Mouse (Mus musculus) kidney, embryonic 15.5 days (tissue): Measurements from ENCODE around the gene Tnpo3. TPM values are rescaled to one million over a fixed set of nuclear protein-coding genes. Genes with fewer than 3 reads are reported as not detected.

Experiments
- ATAC-seq: fragments of 200-750 bp; cut with Nextera tagmentation; replicated peaks from 2 replicates; pipeline ENCODE4 v1.8.0; 2017; ENCODE audit warnings: moderate TSS enrichment; ENCODE audit not compliant: low FRiP score
- H3K27ac ChIP-seq: fragments of 300-500 bp; sonication (generic); 2 replicates; pipeline ENCODE4 v1.5.1; 2015; ENCODE audit warnings: mild to moderate bottlenecking, inconsistent platforms
- H3K27me3 ChIP-seq: fragments of 300-500 bp; sonication (generic); 2 replicates; pipeline ENCODE4 v1.6.1; 2015; ENCODE audit warnings: inconsistent platforms
- H3K36me3 ChIP-seq: fragments of 300-500 bp; sonication (generic); 2 replicates; pipeline ENCODE4 v1.6.1; 2015; ENCODE audit warnings: inconsistent platforms
- H3K4me1 ChIP-seq: fragments of 300-500 bp; sonication (generic); 2 replicates; pipeline ENCODE4 v1.6.1; 2015; ENCODE audit warnings: inconsistent platforms
- H3K4me2 ChIP-seq: fragments of 300-500 bp; sonication (generic); 2 replicates; pipeline ENCODE4 v1.6.1; 2015; ENCODE audit warnings: moderate library complexity, mild to moderate bottlenecking, inconsistent platforms
- H3K4me3 ChIP-seq: fragments of 300-500 bp; sonication (generic); replicated peaks from 2 replicates; pipeline ENCODE4 v1.5.1; 2015; ENCODE audit warnings: mild to moderate bottlenecking, inconsistent platforms
- H3K9ac ChIP-seq: fragments of 300-500 bp; sonication (generic); 2 replicates; pipeline ENCODE4 v1.6.1; 2015; ENCODE audit warnings: mild to moderate bottlenecking, inconsistent platforms
- H3K9me3 ChIP-seq: fragments of 300-500 bp; sonication (generic); replicated peaks from 2 replicates; pipeline ENCODE4 v1.6.1; 2016; ENCODE audit warnings: inconsistent platforms
- WGBS: fragments of 180-500 bp; shearing (Covaris S2); methylation state at CpG from one replicate; pipeline ENCODE4 v1.1.7; 2015; ENCODE audit warnings: mixed read lengths; 5-methylcytosine and 5-hydroxymethylcytosine counted together
- polyA plus RNA-seq: library from polyadenylated mRNA; unstranded; fragments of >200 nt; fragmentation: Nextera tagmentation; extraction: Ambion mirVana; gene quantifications from 2 replicates; pipeline ENCODE4 v1.2.1, GENCODE M21; 2015

Tnpo3 gene
- polyA plus RNA-seq, 1 experiment from 2014 or later = 93.2 TPM

DNA sequence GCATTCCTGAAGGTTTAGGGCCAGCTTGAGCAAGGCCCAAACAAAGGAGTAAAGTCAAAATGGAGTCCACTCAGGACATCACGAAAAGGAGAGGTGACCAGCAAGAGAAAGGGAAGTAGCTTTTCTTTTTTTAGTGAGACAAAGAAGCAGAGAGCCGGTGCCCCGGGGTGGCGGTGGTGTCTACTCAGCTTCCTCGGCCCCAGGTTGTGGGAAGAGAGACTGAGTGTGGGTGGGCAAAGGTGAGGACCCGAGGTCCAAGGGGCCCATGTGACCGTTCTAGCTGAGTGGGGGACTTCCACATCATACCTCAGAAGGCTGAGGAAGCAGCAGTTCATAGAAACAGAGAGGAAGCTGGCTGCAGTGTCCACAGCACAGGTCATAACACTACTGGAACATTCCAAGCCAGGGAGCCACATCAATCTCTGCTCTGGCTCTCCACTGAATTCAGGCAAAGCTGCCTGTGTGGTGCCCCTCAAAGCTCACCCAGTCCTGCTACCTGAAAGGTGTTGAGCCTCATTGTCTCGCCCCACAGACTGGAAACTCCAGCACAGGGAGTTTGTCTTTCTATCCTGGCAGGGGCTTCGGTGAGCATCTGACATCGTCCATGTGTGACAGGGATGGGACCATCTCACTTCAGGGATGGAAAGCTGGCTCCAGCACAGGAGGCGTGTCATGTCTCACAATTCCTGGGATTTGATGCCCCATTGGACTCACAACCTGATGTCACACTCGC lies 86.2 kb downstream of the Tnpo3 start:
- Histone ChIP-seq H3K9me3 (no peaks in the 10 kb centered on the region), H3K9ac (no peak overlapping the region), H3K27me3 (peaks cover 28% of the 10 kb centered on the region), H3K4me1 (peaks cover 40% of the 10 kb centered on the region), H3K27ac (peak overlapping the region; percentile 48), H3K4me2 (no peak overlapping the region), H3K36me3 (no peaks in the 10 kb centered on the region), H3K4me3 (no peak overlapping the region)
- no peak for ATAC-seq
- WGBS = 63% methylated on average over 12 of the region's 12 CpGs

DNA sequence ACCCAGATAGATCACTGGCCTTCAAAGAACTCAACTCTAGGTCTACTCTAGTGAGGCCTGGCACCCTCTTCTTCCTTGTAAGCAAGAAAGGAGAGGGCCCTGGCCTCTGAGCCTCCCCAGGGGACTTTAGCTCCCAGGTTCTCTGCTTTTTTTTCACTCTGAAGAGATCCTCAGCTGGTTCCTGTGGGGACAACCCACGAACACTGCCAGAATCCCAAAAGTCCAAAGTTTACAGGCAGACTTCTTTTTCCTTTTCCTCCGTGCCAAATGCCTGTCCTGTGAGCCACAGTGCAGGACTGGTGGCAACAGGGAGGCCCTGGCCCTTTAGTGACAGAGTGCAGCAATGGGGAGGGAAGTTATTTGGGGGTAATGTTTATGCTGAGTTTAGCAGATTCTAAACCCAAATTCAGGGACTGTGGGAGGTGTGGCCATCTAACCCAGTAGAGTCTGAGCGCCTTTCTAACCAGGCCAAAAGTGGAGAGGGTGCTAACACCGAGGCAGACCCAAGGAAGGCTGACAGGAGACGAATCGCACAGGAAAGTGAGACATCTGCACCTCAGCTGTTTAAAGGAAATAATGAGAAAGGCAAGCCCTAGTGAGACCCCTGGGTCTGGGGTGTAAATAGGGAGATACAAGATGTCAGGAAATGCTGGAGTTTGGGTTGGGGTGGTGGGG lies 86.9 kb downstream of the Tnpo3 start:
- H3K27ac ChIP-seq = peak overlapping the region; percentile 48; the same call in 1 of the 2 replicates
- H3K27me3 ChIP-seq = peaks cover 21% of the 10 kb centered on the region
- H3K9ac ChIP-seq = no peak overlapping the region
- no peaks in the 10 kb centered on the region for H3K36me3 ChIP-seq
- H3K4me1 ChIP-seq = peaks cover 33% of the 10 kb centered on the region
- no peak for ATAC-seq
- H3K4me3 ChIP-seq = no peak overlapping the region
- no peak overlapping the region for H3K4me2 ChIP-seq
- WGBS = 70% methylated on average over 6 of the region's 6 CpGs
- no peaks in the 10 kb centered on the region for H3K9me3 ChIP-seq

DNA sequence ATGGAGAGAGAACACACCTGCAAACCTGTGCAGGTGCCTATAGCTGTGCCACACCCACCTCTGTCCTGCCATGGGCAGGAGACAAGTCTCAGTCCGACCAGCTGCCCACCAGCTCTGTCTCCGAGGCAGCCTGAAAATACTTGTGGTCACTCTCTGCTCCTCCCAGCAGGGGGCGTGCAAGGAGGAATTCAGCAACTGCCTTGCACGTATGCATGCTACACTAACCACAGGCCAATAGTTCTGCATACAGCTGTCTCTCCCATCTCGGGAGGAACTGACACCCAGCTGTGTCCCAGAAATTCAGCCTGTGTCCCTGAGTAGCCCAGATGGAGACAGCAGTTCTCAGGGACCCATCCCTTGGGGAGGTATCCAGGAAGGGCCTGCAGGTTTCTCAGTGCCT lies 92.5 kb downstream of the Tnpo3 start:
- peaks cover 23% of the 10 kb centered on the region for H3K4me1 ChIP-seq
- no peaks in the 10 kb centered on the region for H3K36me3 ChIP-seq
- no peaks in the 10 kb centered on the region for H3K27me3 ChIP-seq
- ATAC-seq = peak; percentile 26
- no peaks in the 10 kb centered on the region for H3K9me3 ChIP-seq
- 4% methylated on average over 5 of the region's 5 CpGs for WGBS
- H3K4me2 ChIP-seq = no peak overlapping the region
- no peak overlapping the region for H3K27ac ChIP-seq
- no peak overlapping the region for H3K4me3 ChIP-seq
- H3K9ac ChIP-seq = no peak overlapping the region

DNA sequence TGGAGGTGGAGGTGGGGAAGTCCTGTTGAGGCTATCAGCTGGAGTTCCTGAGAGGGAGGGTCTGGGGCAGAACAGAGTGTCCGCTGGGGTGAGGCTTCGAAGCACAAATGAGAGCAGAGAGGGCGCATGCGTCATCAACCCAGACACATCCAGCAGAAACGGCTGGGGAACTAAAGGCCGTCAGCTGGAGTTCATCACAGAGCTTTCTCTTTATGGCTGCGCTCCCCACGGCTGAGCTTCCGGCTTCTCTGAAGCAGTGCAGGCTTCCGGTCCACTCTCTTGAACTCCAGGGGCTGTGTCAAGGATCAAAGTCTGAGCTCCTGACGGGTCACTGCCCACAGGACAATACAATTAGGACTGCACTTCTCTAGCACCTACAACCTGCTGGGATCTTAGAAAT lies 96.4 kb downstream of the Tnpo3 start:
- Histone ChIP-seq H3K9me3 (no peaks in the 10 kb centered on the region), H3K9ac (no peak overlapping the region), H3K4me2 (peak overlapping the region; percentile 49), H3K4me1 (peaks cover 34% of the 10 kb centered on the region), H3K4me3 (peak overlapping the region; percentile 7; the same call in 1 of the 2 replicates), H3K36me3 (no peaks in the 10 kb centered on the region), H3K27ac (peak overlapping the region; percentile 89), H3K27me3 (no peaks in the 10 kb centered on the region)
- peak; percentile 88 for ATAC-seq
- WGBS = under 1% methylated on average over 11 of the region's 11 CpGs

DNA sequence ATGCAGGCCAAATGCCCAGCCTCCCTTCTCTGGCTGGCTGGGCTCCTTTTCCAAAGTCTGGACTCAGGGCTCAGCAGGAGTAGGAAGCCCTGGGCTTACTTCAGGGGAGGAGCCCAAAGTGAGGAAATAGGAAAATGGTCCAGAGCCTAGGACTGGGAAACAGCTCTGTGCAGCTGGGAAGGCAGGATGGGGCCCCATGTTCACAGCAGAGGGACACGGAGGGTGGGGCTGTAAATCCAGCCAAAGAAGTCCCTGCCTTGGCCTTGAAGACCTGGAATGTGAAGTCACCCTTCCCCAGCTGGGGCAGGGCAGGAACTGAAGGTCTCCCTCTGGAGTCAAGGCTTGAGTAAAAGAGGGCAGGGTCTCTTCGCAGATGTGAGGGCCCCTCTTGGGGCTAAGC lies 100.6 kb downstream of the Tnpo3 start:
- Histone ChIP-seq H3K9me3 (no peaks in the 10 kb centered on the region), H3K27ac (peak overlapping the region; percentile 43), H3K4me3 (no peak overlapping the region), H3K36me3 (peaks cover 3% of the 10 kb centered on the region; the same call in 1 of the 2 replicates), H3K27me3 (no peaks in the 10 kb centered on the region), H3K4me2 (0 out of 2 replicates have a peak overlapping the region, but pooled peaks have one; percentile 86), H3K4me1 (peaks cover 55% of the 10 kb centered on the region), H3K9ac (no peak overlapping the region)
- no peak for ATAC-seq
- WGBS = 20% methylated on average over 2 of the region's 2 CpGs

DNA sequence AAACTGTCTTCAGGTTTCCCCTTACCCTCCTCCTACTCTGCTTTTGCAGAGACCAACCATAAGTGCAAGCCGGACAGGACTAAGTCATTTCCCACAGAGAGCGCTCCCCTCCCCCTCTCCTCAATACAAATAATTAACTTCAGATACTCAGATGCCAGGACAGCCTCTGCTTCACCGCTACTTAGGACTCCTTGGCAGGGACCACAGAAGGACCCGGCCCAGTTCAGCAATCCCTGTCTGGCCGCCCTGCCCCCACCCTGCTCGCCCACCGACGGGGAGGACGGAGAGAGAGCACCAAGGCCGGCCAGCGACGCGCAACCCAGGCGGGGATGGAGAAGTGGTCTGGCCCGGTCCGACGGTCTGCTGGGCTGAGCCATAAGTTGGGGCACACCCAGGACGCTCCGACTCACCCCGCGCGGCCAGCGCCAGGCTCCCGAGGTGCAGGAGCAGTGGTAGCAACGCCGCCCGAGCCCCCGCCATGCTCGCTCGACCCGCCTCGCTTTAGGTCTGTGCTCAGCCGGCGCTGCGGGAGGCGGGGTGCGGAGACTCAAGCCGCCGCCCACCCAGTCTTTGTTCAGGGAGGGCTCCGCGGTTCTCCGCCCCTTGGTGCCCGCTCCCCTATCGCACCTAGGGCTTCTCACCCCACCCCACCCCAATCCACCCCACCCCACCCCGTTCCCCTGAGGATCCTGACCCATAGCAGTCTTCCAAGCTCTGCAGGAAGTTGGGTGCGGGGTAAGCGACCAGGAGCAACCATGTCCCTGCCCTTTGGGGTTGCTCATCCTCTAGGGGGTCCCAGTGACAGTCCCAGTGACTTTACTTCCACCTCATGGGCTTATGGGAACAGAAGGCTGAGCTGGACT lies 102.0 kb downstream of the Tnpo3 start, which contains the start of gene Kcp:
TSS of gene Kcp (minus strand) at position 506 of the 863 bp plus-strand sequence.
- peak within 1 kb of the TSS; percentile 43 for H3K27ac ChIP-seq
- H3K4me3 ChIP-seq = peak within 1 kb of the TSS; percentile 72
- H3K9me3 ChIP-seq = no peaks in the 10 kb centered on the region
- no peaks in the 10 kb centered on the region for H3K27me3 ChIP-seq
- WGBS = 1% methylated on average over 47 of the region's 47 CpGs
- H3K4me2 ChIP-seq = peak within 1 kb of the TSS; percentile 86
- ATAC-seq = peak; percentile 79
- peaks cover 42% of the 10 kb centered on the region for H3K4me1 ChIP-seq
- peaks cover 8% of the 10 kb centered on the region; the same call in 1 of the 2 replicates for H3K36me3 ChIP-seq
- peak within 1 kb of the TSS; percentile 64 for H3K9ac ChIP-seq

DNA sequence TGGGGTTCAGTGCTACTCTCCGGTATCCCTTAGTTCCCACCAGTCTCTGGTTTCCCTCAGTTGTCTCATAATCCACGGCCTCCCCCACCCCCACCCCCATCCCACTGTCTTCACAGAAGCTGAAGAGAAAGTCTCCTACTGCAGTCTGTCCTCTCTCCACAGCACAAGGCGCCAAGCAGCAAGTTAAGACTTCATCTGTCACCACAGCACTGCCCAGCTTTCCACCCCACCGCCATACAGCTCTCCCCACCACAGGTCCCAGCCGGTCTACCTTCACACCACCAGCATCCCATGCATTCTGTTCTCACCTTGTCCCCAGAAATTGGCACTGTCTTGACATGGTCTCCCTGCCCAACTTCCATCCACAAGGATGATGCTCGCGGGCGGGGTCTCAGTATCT lies 102.9 kb downstream of the Tnpo3 start:
- Histone ChIP-seq H3K4me2 (peak overlapping the region; percentile 86), H3K9ac (peak overlapping the region; percentile 64; the same call in 1 of the 2 replicates), H3K27ac (0 out of 2 replicates have a peak overlapping the region, but pooled peaks have one; percentile 11), H3K27me3 (no peaks in the 10 kb centered on the region), H3K36me3 (peaks cover 14% of the 10 kb centered on the region; the same call in 1 of the 2 replicates), H3K4me3 (peak overlapping the region; percentile 72), H3K4me1 (peaks cover 39% of the 10 kb centered on the region), H3K9me3 (no peaks in the 10 kb centered on the region)
- 21% methylated on average over 8 of the region's 8 CpGs for WGBS
- no peak; the same call in none of the 2 replicates for ATAC-seq

DNA sequence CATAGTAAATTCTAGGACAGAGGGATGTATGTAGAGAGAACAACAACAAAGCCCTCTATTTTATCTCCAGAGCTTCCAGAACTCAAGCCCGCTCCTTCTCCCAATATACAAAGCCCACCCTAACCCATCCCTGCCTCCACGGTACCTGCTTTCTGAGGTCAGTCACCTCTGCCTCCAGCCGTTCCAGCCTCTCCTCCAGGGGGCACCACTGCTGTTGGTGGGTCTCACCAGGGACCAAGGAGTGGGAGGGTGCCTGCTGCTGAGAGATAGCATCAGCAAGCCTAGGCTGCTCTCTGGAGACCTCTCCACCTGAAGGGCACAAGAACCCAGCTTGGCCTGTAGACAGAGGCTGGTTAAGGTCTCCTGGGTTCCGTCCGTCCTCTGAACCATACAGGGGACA lies 104.2 kb downstream of the Tnpo3 start:
- Histone ChIP-seq H3K27me3 (no peaks in the 10 kb centered on the region), H3K4me2 (no peak overlapping the region), H3K4me3 (no peak overlapping the region), H3K9me3 (no peaks in the 10 kb centered on the region), H3K4me1 (peaks cover 39% of the 10 kb centered on the region), H3K27ac (no peak overlapping the region), H3K36me3 (peaks cover 19% of the 10 kb centered on the region; the same call in 1 of the 2 replicates), H3K9ac (no peak overlapping the region)
- ATAC-seq = no peak
- WGBS = 89% methylated on average over 5 of the region's 5 CpGs

DNA sequence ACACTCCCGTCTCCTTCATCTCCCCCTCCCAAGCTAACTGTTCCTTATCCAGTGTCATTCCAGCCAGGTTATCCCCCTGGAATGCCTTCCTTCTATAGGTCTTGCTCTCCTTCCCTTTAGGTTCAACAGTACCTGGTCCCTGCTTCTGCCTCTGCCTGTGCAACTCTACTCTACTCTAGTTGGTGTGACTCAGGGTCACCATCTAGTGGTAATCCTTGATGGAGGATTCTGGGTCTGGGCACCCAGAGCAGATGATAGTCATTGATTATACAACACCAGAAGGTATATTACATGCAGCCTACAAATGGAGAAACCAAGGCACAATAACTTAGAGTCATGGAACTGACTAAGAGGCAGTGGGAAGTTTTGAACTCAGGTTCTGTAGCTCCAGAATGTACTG lies 108.1 kb downstream of the Tnpo3 start:
- H3K9ac ChIP-seq = no peak overlapping the region
- H3K4me2 ChIP-seq = no peak overlapping the region
- H3K9me3 ChIP-seq = no peaks in the 10 kb centered on the region
- WGBS = 94% methylated on average over 1 of the region's 1 CpGs
- ATAC-seq = no peak
- H3K4me3 ChIP-seq = no peak overlapping the region
- H3K4me1 ChIP-seq = peaks cover 12% of the 10 kb centered on the region
- peaks cover 33% of the 10 kb centered on the region; the same call in 1 of the 2 replicates for H3K36me3 ChIP-seq
- no peak overlapping the region for H3K27ac ChIP-seq
- no peaks in the 10 kb centered on the region for H3K27me3 ChIP-seq

DNA sequence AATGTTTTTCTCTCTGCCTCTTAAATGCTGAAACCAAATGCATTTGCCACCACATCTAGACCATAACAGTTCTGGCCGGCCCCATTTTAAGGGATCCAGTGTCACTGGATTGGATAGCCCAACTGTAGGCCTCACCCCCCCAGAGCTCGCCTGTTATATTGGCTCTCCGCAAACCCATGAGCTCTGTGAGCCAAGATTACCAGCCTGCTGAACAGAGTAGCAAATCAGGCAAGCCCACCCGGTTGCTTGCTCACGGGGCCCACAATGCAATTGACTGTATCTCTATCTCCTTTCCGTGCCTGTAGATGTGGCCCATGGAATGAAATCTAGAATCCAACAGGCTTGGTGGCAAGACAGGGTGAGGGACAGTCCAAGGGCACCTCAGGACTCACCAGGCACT lies 108.9 kb downstream of the Tnpo3 start:
- Histone ChIP-seq H3K4me3 (no peak overlapping the region), H3K9ac (no peak overlapping the region), H3K4me1 (peaks cover 12% of the 10 kb centered on the region; the same call in 1 of the 2 replicates), H3K27ac (no peak overlapping the region), H3K9me3 (no peaks in the 10 kb centered on the region), H3K4me2 (no peak overlapping the region), H3K27me3 (no peaks in the 10 kb centered on the region), H3K36me3 (peaks cover 39% of the 10 kb centered on the region; the same call in 1 of the 2 replicates)
- WGBS = 93% methylated on average over 6 of the region's 6 CpGs
- no peak for ATAC-seq

DNA sequence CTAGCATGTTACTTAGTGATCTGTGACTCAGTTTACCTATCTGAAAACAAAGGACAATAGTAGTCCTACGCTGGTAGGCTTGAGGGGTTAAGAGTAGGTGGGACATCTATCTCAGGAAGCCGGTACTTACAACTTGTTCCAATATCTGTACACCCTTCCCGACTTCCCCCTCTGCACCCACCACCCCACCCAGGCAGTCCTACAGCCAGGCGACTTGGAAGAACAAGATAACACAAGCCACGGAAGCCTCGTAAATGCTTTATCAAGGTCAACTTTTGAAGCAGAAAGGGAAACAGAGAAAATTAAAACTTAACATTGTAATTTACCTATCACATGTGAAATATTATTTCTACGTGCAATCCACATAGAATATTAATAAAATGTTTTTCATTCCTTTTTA lies 109.5 kb downstream of the Tnpo3 start:
- Histone ChIP-seq H3K9ac (no peak overlapping the region), H3K9me3 (no peaks in the 10 kb centered on the region), H3K36me3 (peaks cover 41% of the 10 kb centered on the region; the same call in 1 of the 2 replicates), H3K4me3 (no peak overlapping the region), H3K27me3 (no peaks in the 10 kb centered on the region), H3K4me1 (peaks cover 11% of the 10 kb centered on the region; the same call in 1 of the 2 replicates), H3K27ac (no peak overlapping the region), H3K4me2 (no peak overlapping the region)
- whole genome bisulfite sequencing = 94% methylated on average over 7 of the region's 7 CpGs
- ATAC-seq = no peak
